Mouse (Mus musculus) liver, embryonic 14.5 days (tissue): Measurements from ENCODE around the gene Kremen2. TPM values are rescaled to one million over a fixed set of nuclear protein-coding genes. Genes with fewer than 3 reads are reported as not detected.

ENCODE experiments used
- ATAC-seq: fragments of 200-750 bp; cut with Nextera tagmentation; 2 replicates; pipeline ENCODE4 v1.8.0; 2017; ENCODE audit warnings: moderate number of reproducible peaks, mild to moderate bottlenecking, moderate library complexity; ENCODE audit not compliant: insufficient read depth
- DNase-seq, 3 experiments: peaks; one replicate each; pipeline ENCODE4 v3.0.0-alpha.2; 2012 to 2013; ENCODE audit warnings: low read depth in 3 of 3, low spot score in 3 of 3
- H3K27ac ChIP-seq: fragments of 300-500 bp; sonication (generic); 2 replicates; pipeline ENCODE4 v1.5.1; 2014; ENCODE audit warnings: moderate library complexity, mild to moderate bottlenecking, control low read depth, inconsistent platforms
- H3K27me3 ChIP-seq: fragments of 300-500 bp; sonication (generic); 2 replicates; pipeline ENCODE4 v1.6.1; 2014; ENCODE audit warnings: mild to moderate bottlenecking, low read length, moderate library complexity; ENCODE audit not compliant: control insufficient read depth, insufficient read depth
- H3K36me3 ChIP-seq: fragments of 300-500 bp; sonication (generic); replicated peaks from 2 replicates; pipeline ENCODE4 v1.6.1; 2014; ENCODE audit warnings: low read depth; ENCODE audit not compliant: control insufficient read depth, insufficient read depth
- H3K4me1 ChIP-seq, 2 experiments: fragments of 200-500 bp in 1 of 2; fragments of 300-500 bp in 1 of 2; sonication (generic) in 1 of 2; replicated peaks; 2 replicates each; pipeline ENCODE4 v1.6.1; 2012 to 2014; ENCODE audit warnings: antibody characterized with exemption in 1 of 2, inconsistent platforms in 1 of 2, low read length in 1 of 2; ENCODE audit not compliant: control insufficient read depth in 2 of 2, insufficient read depth in 2 of 2
- H3K4me2 ChIP-seq: fragments of 300-500 bp; sonication (generic); 2 replicates; pipeline ENCODE4 v1.6.1; 2014; ENCODE audit warnings: low read depth, mild to moderate bottlenecking, control low read depth, moderate library complexity
- H3K4me3 ChIP-seq, 2 experiments: fragments of 200-500 bp in 1 of 2; fragments of 300-500 bp in 1 of 2; sonication (generic) in 1 of 2; 2 replicates each; pipeline ENCODE4 v1.5.1; 2012 to 2014; ENCODE audit warnings: low read depth in 2 of 2, low read length in 2 of 2, mild to moderate bottlenecking in 2 of 2, control low read depth in 1 of 2, inconsistent platforms in 1 of 2, moderate library complexity in 1 of 2; ENCODE audit not compliant: insufficient read depth in 1 of 2
- H3K9ac ChIP-seq: fragments of 300-500 bp; sonication (generic); replicated peaks from 2 replicates; pipeline ENCODE4 v1.6.1; 2014; ENCODE audit warnings: mild to moderate bottlenecking, control low read depth, moderate library complexity
- H3K9me3 ChIP-seq: fragments of 300-500 bp; sonication (generic); 2 replicates; pipeline ENCODE4 v1.6.1; 2016; ENCODE audit warnings: low read length, mixed read lengths; ENCODE audit not compliant: control insufficient read depth
- CTCF ChIP-seq: IDR thresholded peaks from 2 replicates; pipeline ENCODE4 v1.5.1; 2016; ENCODE audit warnings: antibody characterized with exemption, low read depth, control low read depth
- EP300 ChIP-seq: IDR thresholded peaks from 2 replicates; pipeline ENCODE4 v1.6.1; 2016; ENCODE audit warnings: antibody characterized with exemption, low read depth
- WGBS: fragments of 180-500 bp; shearing (Covaris S2); extraction: QIAGEN DNeasy Blood & Tissue Kit; methylation state at CpG from one replicate; pipeline ENCODE4 v1.1.7; 2014; ENCODE audit not compliant: insufficient replicate concordance; 5-methylcytosine and 5-hydroxymethylcytosine counted together
- polyA plus RNA-seq, 2 experiments: library from polyadenylated mRNA; depleted of rRNA in 1 of 2; stranded (reverse) in 1 of 2; unstranded in 1 of 2; fragments of >200 nt; fragmentation: Nextera tagmentation in 1 of 2; extraction: Ambion mirVana in 1 of 2; gene quantifications; 2 replicates each; pipeline versions ENCODE4 v1.2.1 to v1.2.3; 2012 to 2014

Gene Kremen2
- polyA plus RNA-seq, 2 experiments, result 0.02 TPM; not detected in 1

- Histone ChIP-seq H3K36me3 (no peaks in the 10 kb centered on the region), H3K9ac (peak within 1 kb of the TSS; percentile 74), H3K4me3 (peak within 1 kb of the TSS; percentile 70 to 85), H3K4me2 (peak within 1 kb of the TSS; percentile 91), H3K9me3 (no peaks in the 10 kb centered on the region), H3K4me1 (peaks cover 7 to 9% of the 10 kb centered on the region in 2 experiments), H3K27me3 (no peaks in the 10 kb centered on the region), H3K27ac (no peak within 1 kb of the TSS; the same call in 1 of the 2 replicates)
- TF ChIP-seq CTCF, result no peak
- peak; percentile 29 for TF ChIP-seq EP300
- peak; percentile 96 to 98 (median 97) for DNase-seq
- peak; percentile 98 for ATAC-seq
- 4% methylated on average over 57 of the region's 58 CpGs for WGBS
These were observed 25.9 kb upstream of the Kremen2 start, which contains the start of gene Flywch1 for GRCm38 (mm10) chr17:23771284-23772218. Gene Flywch1 (minus strand): TSS chr17:23771602.

- H3K4me3 ChIP-seq, result peak overlapping the region; percentile 70 to 85
- DNase-seq (no peak), ATAC-seq (peak; percentile 29)
- H3K9ac ChIP-seq, result peak overlapping the region; percentile 74
- H3K36me3 ChIP-seq, result no peaks in the 10 kb centered on the region
- 3% methylated on average over 19 of the region's 19 CpGs for WGBS
- H3K9me3 ChIP-seq, result no peaks in the 10 kb centered on the region
- no peaks in the 10 kb centered on the region for H3K27me3 ChIP-seq
- H3K4me2 ChIP-seq, result peak overlapping the region; percentile 91
- peaks cover 7 to 9% of the 10 kb centered on the region in 2 experiments for H3K4me1 ChIP-seq
- H3K27ac ChIP-seq, result no peak overlapping the region; the same call in 1 of the 2 replicates
- TF ChIP-seq EP300 (no peak), CTCF (no peak)
These were observed 25.3 kb upstream of the Kremen2 start for GRCm38 (mm10) chr17:23770896-23771283.

- no peak for DNase-seq
- H3K27ac ChIP-seq, result no peak overlapping the region
These were observed 24.9 kb upstream of the Kremen2 start for GRCm38 (mm10) chr17:23770493-23770892.

GRCm38 (mm10) chr17:23762976-23763375 is 17.3 kb upstream of the Kremen2 start:
- DNase-seq, result no peak
- Histone ChIP-seq H3K27ac (no peak overlapping the region), H3K36me3 (no peaks in the 10 kb centered on the region), H3K4me3 (no peak overlapping the region), H3K9me3 (no peaks in the 10 kb centered on the region), H3K4me1 (peaks cover 0 to 3% of the 10 kb centered on the region in 2 experiments; a peak in 1 of 4 replicates), H3K9ac (no peak overlapping the region), H3K27me3 (no peaks in the 10 kb centered on the region), H3K4me2 (no peak overlapping the region)
- 75% methylated on average over 11 of the region's 11 CpGs for WGBS
- ATAC-seq, result no peak
- no peak for TF ChIP-seq EP300

More at GRCm38 (mm10) chr17:23770493-23770892, 24.9 kb upstream of the Kremen2 start:
- H3K4me2 ChIP-seq, result peak overlapping the region; percentile 91
- ATAC-seq, result no peak
- H3K4me3 ChIP-seq, result peak overlapping the region; percentile 70 to 85
- peaks cover 7 to 9% of the 10 kb centered on the region in 2 experiments for H3K4me1 ChIP-seq
- peak overlapping the region; percentile 74 for H3K9ac ChIP-seq
- H3K9me3 ChIP-seq, result no peaks in the 10 kb centered on the region
- no peaks in the 10 kb centered on the region for H3K27me3 ChIP-seq
- 25% methylated on average over 2 of the region's 2 CpGs for WGBS
- H3K36me3 ChIP-seq, result no peaks in the 10 kb centered on the region
- TF ChIP-seq CTCF, result no peak
- no peak for TF ChIP-seq EP300

GRCm38 (mm10) chr17:23761155-23761554 is 15.5 kb upstream of the Kremen2 start:
- Histone ChIP-seq H3K4me2 (no peak overlapping the region), H3K9ac (no peak overlapping the region), H3K4me1 (peaks cover 0 to 3% of the 10 kb centered on the region in 2 experiments; a peak in 1 of 4 replicates), H3K9me3 (no peaks in the 10 kb centered on the region), H3K4me3 (no peak overlapping the region), H3K27me3 (no peaks in the 10 kb centered on the region), H3K27ac (no peak overlapping the region), H3K36me3 (no peaks in the 10 kb centered on the region)
- 76% methylated on average over 3 of the region's 3 CpGs for WGBS
- DNase-seq, result no peak
- no peak for ATAC-seq
- TF ChIP-seq CTCF, result no peak
- no peak for TF ChIP-seq EP300
